ENCODE assay signal across 9 mouse cellular contexts in genomic region chr6:103510392-103511289, GRCm38 (mm10). TPM values are rescaled to one million over a fixed set of nuclear protein-coding genes. Genes with fewer than 3 reads are reported as not detected.
DNase-seq lines count a peak whose midpoint lies in the region; ATAC-seq and TF ChIP-seq lines count a peak whose summit lies in the region.
"Had no signal": no experiment of that assay in that cellular context is flagged by ENCODE, and none has a peak within 500 bp of the region (broad histone marks: within the 10 kb centered on the region; RNA-seq: fewer than 3 reads in every experiment).

Gene Chl1, plus strand, starts transcription at chr6:103510586.

- WGBS in heart, embryonic 13.5 days = 3% methylated on average over 25 of the region's 25 CpGs
- WGBS in forebrain, embryonic 10.5 days = 3% methylated on average over 25 of the region's 25 CpGs
- WGBS in limb, embryonic 15.5 days = 3% methylated on average over 25 of the region's 25 CpGs

- no peak for ATAC-seq in heart, embryonic 13.5 days (ENCODE audit: extremely low read depth, insufficient number of reproducible peaks, low FRiP score, low TSS enrichment)
- ATAC-seq in limb, embryonic 15.5 days (ENCODE audit: insufficient number of reproducible peaks, low FRiP score, low TSS enrichment, low read depth) = peak; percentile 66; the same call in 1 of the 2 replicates
- ATAC-seq in erythroid progenitor cell, adult 5-6 weeks (replicated peaks; ENCODE audit: low FRiP score, poor library complexity, severe bottlenecking) = no peak

- H3K9me3 ChIP-seq in heart, embryonic 13.5 days = no peaks in the 10 kb centered on the region
- no peaks in the 10 kb centered on the region for H3K9me3 ChIP-seq in forebrain, embryonic 10.5 days
- no peaks in the 10 kb centered on the region for H3K9me3 ChIP-seq in limb, embryonic 15.5 days

- intact Hi-C loops in heart, postnatal 25 days (cut with DNase I) = no loop called here

- peak within 1 kb of the TSS; percentile 68 for H3K4me2 ChIP-seq in heart, embryonic 13.5 days
- H3K4me2 ChIP-seq in limb, embryonic 15.5 days = peak within 1 kb of the TSS; percentile 64

- H3K4me3 ChIP-seq in heart, embryonic 13.5 days = peak within 1 kb of the TSS; percentile 45
- H3K4me3 ChIP-seq in forebrain, embryonic 10.5 days = peak within 1 kb of the TSS; percentile 58
- H3K4me3 ChIP-seq in limb, embryonic 15.5 days = peak within 1 kb of the TSS; percentile 41

- no peak for TF ChIP-seq POLR2A in brain, embryonic 14.5 days (IDR thresholded peaks at IDR 0.05; ENCODE audit: borderline replicate concordance, extremely low read depth, insufficient read depth, insufficient read length, poor library complexity, severe bottlenecking)

- TF ChIP-seq CTCF in brain, embryonic 14.5 days (IDR thresholded peaks at IDR 0.05; ENCODE audit: borderline replicate concordance, extremely low read depth, insufficient read depth, insufficient read length) = no peak

- peaks cover 19% of the 10 kb centered on the region for H3K4me1 ChIP-seq in heart, embryonic 13.5 days
- H3K4me1 ChIP-seq in forebrain, embryonic 10.5 days = peaks cover 24% of the 10 kb centered on the region
- peaks cover 20% of the 10 kb centered on the region for H3K4me1 ChIP-seq in limb, embryonic 15.5 days

- DNase-seq in heart, postnatal 25 days (ENCODE audit: low spot score) = no peak
- DNase-seq in brain, embryonic 14.5 days (ENCODE audit: low read depth) = peak; percentile 69
- DNase-seq in forebrain, embryonic 10.5 days (ENCODE audit: extremely low spot score, low spot score) = peak; percentile 18
- peak; percentile 7 for DNase-seq in kidney, adult 9 months
- peak; percentile 40 for DNase-seq in retina, postnatal 1 day

- H3K27ac ChIP-seq in heart, embryonic 13.5 days (replicated peaks) = no peak within 1 kb of the TSS
- H3K27ac ChIP-seq in forebrain, embryonic 10.5 days = no peak within 1 kb of the TSS
- H3K27ac ChIP-seq in limb, embryonic 15.5 days = no peak within 1 kb of the TSS

- no peaks in the 10 kb centered on the region for H3K36me3 ChIP-seq in heart, embryonic 13.5 days
- no peaks in the 10 kb centered on the region for H3K36me3 ChIP-seq in forebrain, embryonic 10.5 days (replicated peaks)
- no peaks in the 10 kb centered on the region for H3K36me3 ChIP-seq in limb, embryonic 15.5 days

- H3K9ac ChIP-seq in heart, embryonic 13.5 days = no peak within 1 kb of the TSS
- 0 out of 2 replicates have a peak within 1 kb of the TSS, but pooled peaks have one; percentile 17 for H3K9ac ChIP-seq in limb, embryonic 15.5 days

- H3K27me3 ChIP-seq in heart, embryonic 13.5 days (replicated peaks) = peaks cover 60% of the 10 kb centered on the region
- H3K27me3 ChIP-seq in forebrain, embryonic 10.5 days (ENCODE audit: poor library complexity, severe bottlenecking) = peaks cover 66% of the 10 kb centered on the region
- H3K27me3 ChIP-seq in limb, embryonic 15.5 days = peaks cover 38% of the 10 kb centered on the region

RNA-seq across cellular contexts. Expression of gene Chl1, which starts in this region (rescaled TPM):
- 0.33 and 0.37 TPM in 2 replicates for polyA plus RNA-seq in heart, embryonic 13.5 days (2015; fragmentation: Nextera tagmentation; extraction: Ambion mirVana)
- total RNA-seq in heart, postnatal 25 days (2021) = 1 to 10 TPM in 1 of 2 experiments, under 1 TPM in 1; 0.99 to 1.2 TPM
- polyA plus RNA-seq in brain, embryonic 14.5 days (2012; rRNA removed) = 63.5 and 104 TPM in 2 replicates
- polyA plus RNA-seq in forebrain, embryonic 10.5 days (2016; fragmentation: Nextera tagmentation; extraction: Ambion mirVana) = 0.33 and 1.6 TPM in 2 replicates
- 5.9 and 7.0 TPM in 2 replicates for polyA plus RNA-seq in limb, embryonic 15.5 days (2015; fragmentation: Nextera tagmentation; extraction: Ambion mirVana)
- not detected in 2 replicates for total RNA-seq in erythroid progenitor cell, adult 5-6 weeks (2015; ENCODE audit: low replicate concordance)
- total RNA-seq in erythroid progenitor cell, adult 5-6 weeks (2017; ENCODE audit: low replicate concordance) = 0.64 TPM in 1 of 2 replicates, not detected in the other
- polyA plus RNA-seq: liver, adult 2 months had no signal
